Mouse (Mus musculus) thymus, adult 2 months (tissue): ENCODE measurements at regions not wholly inside any gene's neighbourhood (a gene's known extent, or its start where the extent isn't known, plus 50 kb on each side); places are given as distances from the start of the nearest gene placed in this dataset.
"Not testable (repeated sequence)": the region's sequence is repeated elsewhere in the genome, so short reads cannot be mapped to it uniquely, and the experiment has no call there.

Source experiments
- CTCF ChIP-seq: fragments of 200-500 bp; IDR thresholded peaks from 2 replicates; pipeline ENCODE4 v1.5.1; 2012; ENCODE audit warnings: mild to moderate bottlenecking, control low read depth, low read length, moderate library complexity, borderline replicate concordance; ENCODE audit not compliant: control insufficient read depth, poor library complexity, insufficient read depth; ENCODE audit errors: extremely low read depth
- POLR2A ChIP-seq: fragments of 200-500 bp; IDR thresholded peaks from 2 replicates; pipeline ENCODE4 v1.6.1; 2012; ENCODE audit warnings: mild to moderate bottlenecking, low read length, control low read depth, moderate library complexity; ENCODE audit not compliant: control insufficient read depth, poor library complexity, insufficient read depth; ENCODE audit errors: extremely low read depth

- TF ChIP-seq POLR2A, CTCF: not testable (repeated sequence)
Observed at GRCm38 (mm10) chr13:52252726-52253125, 278.4 kb downstream of the Diras2 start.
